Mouse (Mus musculus) stomach, postnatal 0 days (tissue): ENCODE results near the gene Trib3. TPM values are rescaled to one million over a fixed set of nuclear protein-coding genes. Genes with fewer than 3 reads are reported as not detected.

Experiments
- ATAC-seq: fragments of 200-750 bp; cut with Nextera tagmentation; 2 replicates; pipeline ENCODE4 v1.8.0; 2017; ENCODE audit not compliant: low FRiP score, low TSS enrichment
- DNase-seq: peaks from one replicate; pipeline ENCODE4 v3.0.0-alpha.2; 2016; ENCODE audit warnings: low spot score
- H3K27ac ChIP-seq: fragments of 300-500 bp; sonication (generic); replicated peaks from 2 replicates; pipeline ENCODE4 v1.5.1; 2014; ENCODE audit warnings: mild to moderate bottlenecking, control low read depth
- H3K27me3 ChIP-seq: fragments of 300-500 bp; sonication (generic); 2 replicates; pipeline ENCODE4 v1.6.1; 2014; ENCODE audit warnings: low read length; ENCODE audit not compliant: control insufficient read depth, insufficient read depth
- H3K36me3 ChIP-seq: fragments of 300-500 bp; sonication (generic); 2 replicates; pipeline ENCODE4 v1.6.1; 2014; ENCODE audit warnings: low read length, mixed read lengths; ENCODE audit not compliant: control insufficient read depth, insufficient read depth
- H3K4me1 ChIP-seq: fragments of 300-500 bp; sonication (generic); replicated peaks from 2 replicates; pipeline ENCODE4 v1.6.1; 2014; ENCODE audit warnings: antibody characterized with exemption; ENCODE audit not compliant: control insufficient read depth, insufficient read depth
- H3K4me2 ChIP-seq: fragments of 300-500 bp; sonication (generic); replicated peaks from 2 replicates; pipeline ENCODE4 v1.6.1; 2014; ENCODE audit warnings: low read depth, mild to moderate bottlenecking, control low read depth, moderate library complexity
- H3K4me3 ChIP-seq: fragments of 300-500 bp; sonication (generic); 2 replicates; pipeline ENCODE4 v1.5.1; 2014; ENCODE audit warnings: low read depth, low read length, control low read depth
- H3K9ac ChIP-seq: fragments of 300-500 bp; sonication (generic); 2 replicates; pipeline ENCODE4 v1.6.1; 2014; ENCODE audit warnings: mild to moderate bottlenecking, low read length, control low read depth, mixed read lengths
- H3K9me3 ChIP-seq: fragments of 300-500 bp; sonication (generic); 2 replicates; pipeline ENCODE4 v1.6.1; 2016; ENCODE audit warnings: low read length; ENCODE audit not compliant: control insufficient read depth
- CTCF ChIP-seq: IDR thresholded peaks from 2 replicates; pipeline ENCODE4 v1.5.1; 2016; ENCODE audit warnings: antibody characterized with exemption, low read depth, mild to moderate bottlenecking, moderate library complexity
- EP300 ChIP-seq: optimal IDR thresholded peaks from 2 replicates; pipeline ENCODE3; 2016; ENCODE audit warnings: antibody characterized with exemption
- WGBS: fragments of 180-500 bp; shearing (Covaris S2); extraction: QIAGEN DNeasy Blood & Tissue Kit; methylation state at CpG from one replicate; pipeline ENCODE4 v1.1.7; 2014; 5-methylcytosine and 5-hydroxymethylcytosine counted together
- polyA plus RNA-seq: library from polyadenylated mRNA; unstranded; fragments of >200 nt; fragmentation: Nextera tagmentation; extraction: Ambion mirVana; gene quantifications from 2 replicates; pipeline ENCODE4 v1.2.1, GENCODE M21; 2015

The Trib3 gene
- 2.9 and 3.9 TPM in 2 replicates for polyA plus RNA-seq

DNA sequence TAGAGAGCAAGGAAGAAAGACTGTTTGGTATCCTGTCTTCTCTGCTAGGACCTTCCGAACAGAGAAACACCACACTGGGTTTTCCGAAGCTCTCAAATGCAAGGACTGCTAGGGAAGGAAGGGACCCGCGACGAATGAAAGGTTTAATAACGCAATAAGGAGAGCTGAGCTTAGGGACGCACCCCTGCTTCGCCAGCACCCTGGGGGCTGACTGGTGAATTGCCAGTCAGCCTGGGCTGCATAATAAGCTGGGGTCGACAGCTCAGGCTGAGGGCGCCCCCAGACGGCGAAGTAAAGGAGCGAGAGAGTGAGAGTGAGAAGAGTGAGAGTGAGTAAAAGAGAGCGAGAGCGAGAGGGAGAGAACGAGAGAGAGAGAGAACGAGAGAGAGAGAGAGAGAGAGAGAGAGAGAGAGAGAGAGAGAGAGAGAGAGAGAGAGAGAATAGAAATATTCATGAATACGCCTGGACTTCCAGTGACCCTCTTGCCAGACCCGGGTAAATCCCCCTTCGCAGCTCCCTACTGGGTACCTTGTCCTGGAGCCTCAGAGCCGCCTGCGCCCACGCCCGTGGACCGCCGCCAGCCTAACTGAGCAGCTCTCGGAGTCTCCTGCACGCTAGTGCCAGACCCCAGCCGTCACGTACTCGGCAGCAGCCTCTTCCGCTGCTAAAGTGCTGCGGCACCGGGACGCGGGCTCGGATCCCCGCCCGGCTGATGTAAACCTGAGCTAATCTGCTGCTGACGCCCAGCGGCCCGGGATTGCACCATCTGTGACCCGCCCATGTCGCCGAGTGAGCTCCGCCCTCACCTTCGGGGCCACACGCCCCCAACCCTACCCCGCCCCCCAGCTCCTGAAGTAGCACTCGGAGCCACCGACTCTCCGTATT, at the start of gene Trib3:
Trib3 (minus strand) TSS at position 704 of the 885 bp plus-strand sequence.
- Histone ChIP-seq H3K4me1 (no peaks in the 10 kb centered on the region; the same call in 1 of the 2 replicates), H3K9me3 (no peaks in the 10 kb centered on the region), H3K4me2 (peak within 1 kb of the TSS; percentile 91), H3K36me3 (no peaks in the 10 kb centered on the region), H3K27ac (peak within 1 kb of the TSS; percentile 56; the same call in 1 of the 2 replicates), H3K9ac (peak within 1 kb of the TSS; percentile 65), H3K4me3 (peak within 1 kb of the TSS; percentile 57), H3K27me3 (no peaks in the 10 kb centered on the region)
- DNase-seq, result peak; percentile 89
- TF ChIP-seq EP300 (no peak), CTCF (peak; percentile 82)
- WGBS, result under 1% methylated on average over 51 of the region's 52 CpGs
- ATAC-seq, result peak; percentile 89

DNA sequence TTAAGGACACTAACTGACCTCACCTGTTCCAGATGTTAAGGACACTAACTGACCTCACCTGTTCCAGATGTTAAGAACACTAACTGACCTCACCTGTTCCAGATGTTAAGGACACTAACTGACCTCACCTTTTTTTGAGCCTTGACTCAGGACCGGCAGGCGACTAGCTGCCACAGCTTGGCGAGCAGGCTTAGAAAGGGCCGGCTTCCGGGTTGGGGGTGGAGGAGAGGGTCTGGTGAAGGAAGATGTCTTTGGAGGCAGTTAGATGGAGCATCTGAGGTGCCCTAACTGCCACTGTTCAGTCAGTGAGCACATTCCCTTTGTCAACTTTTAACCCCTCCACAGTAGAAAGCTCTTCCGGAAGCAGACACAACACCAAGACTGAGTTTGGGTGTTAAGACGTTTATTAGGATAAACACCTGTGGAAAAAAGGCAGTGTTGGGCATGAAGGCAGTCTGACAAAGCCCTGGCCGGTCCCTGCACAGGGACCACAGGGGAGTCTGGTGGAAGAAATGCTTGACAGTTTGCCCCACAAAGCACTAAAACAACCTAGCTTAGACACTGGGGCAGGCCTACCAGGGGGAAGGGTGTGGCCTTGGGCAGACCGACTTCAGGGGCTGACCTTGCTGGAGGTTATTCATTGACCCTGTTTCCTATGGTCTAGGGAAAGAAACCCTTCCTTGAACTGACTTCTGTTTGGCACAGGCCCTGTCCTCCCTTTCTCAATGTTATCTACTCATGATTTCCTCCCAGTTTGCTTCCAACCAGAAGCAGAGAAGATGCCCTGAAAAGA, 49.6 kb upstream of the Trib3 start:
- Histone ChIP-seq H3K9me3 (no peaks in the 10 kb centered on the region), H3K27ac (no peak overlapping the region), H3K4me3 (no peak overlapping the region), H3K4me2 (no peak overlapping the region), H3K4me1 (no peaks in the 10 kb centered on the region; the same call in 1 of the 2 replicates), H3K36me3 (no peaks in the 10 kb centered on the region), H3K27me3 (no peaks in the 10 kb centered on the region), H3K9ac (no peak overlapping the region)
- DNase-seq (no peak), ATAC-seq (no peak)
- TF ChIP-seq EP300 (no peak), CTCF (no peak)
- 48% methylated on average over 9 of the region's 9 CpGs for WGBS

DNA sequence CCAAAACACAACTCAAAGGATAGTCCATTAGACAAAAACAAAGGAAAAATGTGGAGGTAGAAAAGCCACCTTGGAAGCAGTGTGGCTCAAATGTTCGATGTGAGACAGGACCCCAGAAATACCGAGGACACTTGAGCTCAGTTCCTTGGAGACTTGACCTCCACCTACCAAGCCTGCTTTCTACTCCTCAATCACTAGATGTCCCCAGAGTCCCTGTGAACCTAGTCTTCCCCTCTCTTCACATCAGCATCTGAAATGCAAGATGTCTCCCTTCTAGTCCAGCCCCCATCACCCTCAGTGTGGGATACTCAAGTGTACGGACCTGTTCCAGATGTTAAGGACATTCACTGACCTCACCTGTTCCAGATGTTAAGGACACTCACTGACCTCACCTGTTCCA, 49.0 kb upstream of the Trib3 start:
- Histone ChIP-seq H3K27ac (no peak overlapping the region), H3K36me3 (no peaks in the 10 kb centered on the region), H3K9me3 (no peaks in the 10 kb centered on the region), H3K9ac (no peak overlapping the region), H3K4me3 (no peak overlapping the region), H3K4me1 (no peaks in the 10 kb centered on the region; the same call in 1 of the 2 replicates), H3K4me2 (no peak overlapping the region), H3K27me3 (no peaks in the 10 kb centered on the region)
- ATAC-seq (no peak), DNase-seq (no peak)
- TF ChIP-seq CTCF (peak; percentile 91), EP300 (no peak)
- WGBS, result 18% methylated on average over 3 of the region's 3 CpGs

DNA sequence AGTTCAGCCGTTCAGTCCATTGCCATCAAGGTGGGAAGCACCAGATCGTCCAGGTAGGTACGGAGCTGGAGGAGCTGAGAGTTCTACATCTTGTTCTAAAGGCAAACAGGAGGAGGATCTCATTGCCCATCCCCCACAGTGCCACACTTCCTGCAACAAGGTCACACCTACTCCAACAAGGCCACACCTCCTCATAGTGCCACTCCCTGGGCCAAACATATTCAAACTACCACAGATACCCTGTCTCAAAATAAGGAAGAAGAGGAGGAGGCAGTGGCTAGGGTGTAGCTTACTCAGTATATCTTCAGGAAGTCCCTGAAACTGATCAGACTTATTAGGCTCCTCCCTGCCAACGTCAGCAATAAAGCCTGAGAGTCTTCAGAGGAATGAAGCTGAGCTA, 40.4 kb upstream of the Trib3 start:
- no peaks in the 10 kb centered on the region for H3K9me3 ChIP-seq
- ATAC-seq (no peak), DNase-seq (no peak)
- H3K27ac ChIP-seq, result no peak overlapping the region
- no peak overlapping the region for H3K4me2 ChIP-seq
- no peak overlapping the region for H3K9ac ChIP-seq
- WGBS, result 82% methylated on average over 4 of the region's 4 CpGs
- no peak overlapping the region for H3K4me3 ChIP-seq
- H3K27me3 ChIP-seq, result no peaks in the 10 kb centered on the region
- H3K4me1 ChIP-seq, result no peaks in the 10 kb centered on the region
- no peaks in the 10 kb centered on the region for H3K36me3 ChIP-seq
- TF ChIP-seq EP300 (no peak), CTCF (no peak)

DNA sequence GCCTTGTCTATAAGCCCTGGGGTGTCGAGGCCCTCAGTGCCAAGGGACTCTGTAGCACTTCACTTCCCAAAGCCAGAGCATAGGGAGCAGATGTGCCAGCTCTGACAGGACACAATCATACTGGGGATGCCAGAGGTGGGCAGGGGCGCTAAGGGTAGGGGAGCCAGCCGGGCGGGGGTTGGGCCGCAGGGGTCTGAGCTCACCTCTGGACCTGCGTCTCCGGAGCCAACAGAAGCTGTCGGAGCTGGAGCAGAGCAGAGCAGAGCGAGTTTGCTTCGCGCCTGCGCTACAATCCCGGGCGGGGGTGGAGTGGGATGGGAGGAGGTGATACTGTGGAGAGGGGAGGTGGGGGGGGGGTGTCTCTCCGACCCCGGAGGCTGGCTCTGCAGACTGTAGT, 32.5 kb upstream of the Trib3 start, which contains the start of gene Nrsn2:
Nrsn2 (minus strand) TSS at position 294 of the 397 bp plus-strand sequence.
- Histone ChIP-seq H3K4me2 (no peak within 1 kb of the TSS), H3K27ac (no peak within 1 kb of the TSS), H3K4me3 (no peak within 1 kb of the TSS), H3K9me3 (no peaks in the 10 kb centered on the region), H3K27me3 (no peaks in the 10 kb centered on the region), H3K4me1 (no peaks in the 10 kb centered on the region), H3K36me3 (no peaks in the 10 kb centered on the region), H3K9ac (no peak within 1 kb of the TSS)
- TF ChIP-seq CTCF (no peak), EP300 (no peak)
- 5% methylated on average over 9 of the region's 16 CpGs for WGBS
- no peak for DNase-seq
- ATAC-seq, result no peak
